In genomic region chr1:145139267-145139651, GRCm38 (mm10) we compare ENCODE assay signal across 15 mouse cellular contexts.
"Had no signal": no experiment of that assay in that cellular context is flagged by ENCODE, and none has a peak within 500 bp of the region (broad histone marks: within the 10 kb centered on the region; RNA-seq: fewer than 3 reads in every experiment).

No protein-coding gene starts in this region.

- H3K4me1 ChIP-seq: limb, embryonic 10.5 days; midbrain, embryonic 15.5 days; neural tube, embryonic 12.5 days; stomach, embryonic 15.5 days had no signal

- H3K4me3 ChIP-seq: left cerebral cortex, adult 2 months; limb, embryonic 10.5 days; midbrain, embryonic 15.5 days; neural tube, embryonic 12.5 days; stomach, embryonic 15.5 days had no signal

- H3K36me3 ChIP-seq: limb, embryonic 10.5 days; midbrain, embryonic 15.5 days; neural tube, embryonic 12.5 days; stomach, embryonic 15.5 days had no signal

- ATAC-seq: intestine, postnatal 0 days had no signal

- H3K4me2 ChIP-seq: lung, embryonic 14.5 days; midbrain, embryonic 11.5 days; midbrain, embryonic 15.5 days; neural tube, embryonic 12.5 days; stomach, embryonic 15.5 days had no signal

- H3K27me3 ChIP-seq: midbrain, embryonic 15.5 days; neural tube, embryonic 12.5 days; stomach, embryonic 15.5 days had no signal

- DNase-seq: kidney, adult 8-10 months; kidney, postnatal 25 days; retina, postnatal 1 day; thymus, adult 2 months; thymus, postnatal 36 days had no signal

- H3K27ac ChIP-seq: left cerebral cortex, adult 2 months; limb, embryonic 10.5 days; liver, embryonic 14.5 days; macrophage; midbrain, embryonic 15.5 days; neural tube, embryonic 12.5 days; stomach, embryonic 15.5 days had no signal

- H3K9me3 ChIP-seq: limb, embryonic 10.5 days; midbrain, embryonic 15.5 days; neural tube, embryonic 12.5 days; stomach, embryonic 15.5 days had no signal

- H3K9ac ChIP-seq: liver, embryonic 14.5 days; lung, embryonic 14.5 days; midbrain, embryonic 15.5 days; neural tube, embryonic 12.5 days; stomach, embryonic 15.5 days had no signal
